Mouse (Mus musculus) urinary bladder, postnatal 4 days (tissue): Measurements from ENCODE around the gene Pga5.

Source experiments
- DNase-seq, 2 experiments: peaks; one replicate each; pipeline ENCODE4 v3.0.0; 2021 to 2022; ENCODE audit warnings: low spot score in 2 of 2

Pga5 gene

DNA sequence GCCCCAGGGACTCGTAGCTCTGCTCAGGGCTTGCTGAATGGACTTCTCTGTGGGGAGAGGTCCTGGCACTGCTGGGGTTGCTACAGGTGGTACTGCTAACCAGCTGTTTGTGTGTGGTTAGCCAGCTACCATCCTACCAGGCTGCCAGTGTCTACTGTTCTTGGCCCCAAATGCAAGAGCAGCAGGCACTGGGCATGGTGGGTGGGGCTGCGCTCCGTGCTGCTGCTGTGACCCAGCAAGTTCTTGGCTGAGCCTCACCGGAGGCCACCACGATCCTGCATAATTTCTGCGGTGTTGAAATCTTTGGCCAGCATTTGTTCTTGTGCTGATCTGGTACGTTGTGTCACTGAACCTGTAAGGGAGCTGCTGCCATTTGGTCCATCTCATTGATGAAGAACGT, 25.6 kb upstream of the Pga5 start:
- DNase-seq = no peak

DNA sequence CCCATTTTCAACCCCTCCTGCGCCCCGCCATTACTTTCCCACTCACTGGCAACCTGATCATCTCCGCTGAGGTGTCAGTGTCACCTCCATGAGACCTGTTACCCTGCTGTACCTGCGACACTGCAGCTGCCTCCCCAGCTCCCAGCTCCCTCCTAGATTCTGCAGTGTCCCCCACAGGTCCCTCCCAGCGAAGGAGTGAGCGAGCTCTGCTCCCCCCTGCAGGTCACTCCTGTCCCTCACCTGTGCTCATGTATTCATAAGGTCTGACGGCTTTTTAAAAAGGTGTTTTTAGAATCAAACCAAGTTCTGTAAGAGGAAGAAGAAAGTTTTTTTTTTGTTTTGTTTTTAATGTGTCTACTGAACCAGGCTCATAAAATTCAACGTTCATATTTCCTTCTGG, 24.3 kb upstream of the Pga5 start:
- DNase-seq = no peak

DNA sequence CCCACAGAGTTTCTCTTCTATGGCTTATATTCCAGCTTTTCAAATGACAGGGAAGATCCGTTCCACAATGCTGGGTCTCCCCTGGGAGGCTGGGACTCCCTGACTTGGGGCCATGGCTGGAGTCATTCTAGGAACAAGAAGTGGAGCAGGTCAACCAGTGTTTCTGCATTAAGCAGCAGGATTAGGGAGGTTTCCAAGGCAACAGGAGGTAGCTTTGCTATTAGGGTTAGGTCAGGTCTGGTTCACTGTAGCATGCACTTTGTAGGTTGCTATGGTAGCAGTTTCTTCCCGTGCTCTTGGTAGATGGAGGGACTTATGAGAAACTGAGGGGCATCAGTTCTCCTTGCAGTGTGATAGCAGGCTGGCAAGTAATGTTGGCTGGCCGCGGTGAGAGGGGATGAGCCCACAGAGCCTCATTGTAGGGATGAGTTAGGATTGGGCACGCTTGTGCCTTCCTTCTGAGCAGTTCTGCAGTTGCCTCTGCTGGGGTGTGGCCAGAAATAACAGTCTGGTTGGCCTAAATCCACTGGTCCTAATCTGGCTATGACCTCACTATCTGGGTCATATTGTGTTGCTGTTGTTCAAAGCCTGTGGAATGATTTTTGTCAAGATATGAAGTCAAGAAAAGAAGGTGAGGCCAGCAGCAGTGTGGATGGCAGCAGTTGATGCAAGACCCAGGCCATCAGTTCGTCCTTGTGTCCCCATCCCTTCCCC, 23.3 kb upstream of the Pga5 start:
- DNase-seq = no peak

DNA sequence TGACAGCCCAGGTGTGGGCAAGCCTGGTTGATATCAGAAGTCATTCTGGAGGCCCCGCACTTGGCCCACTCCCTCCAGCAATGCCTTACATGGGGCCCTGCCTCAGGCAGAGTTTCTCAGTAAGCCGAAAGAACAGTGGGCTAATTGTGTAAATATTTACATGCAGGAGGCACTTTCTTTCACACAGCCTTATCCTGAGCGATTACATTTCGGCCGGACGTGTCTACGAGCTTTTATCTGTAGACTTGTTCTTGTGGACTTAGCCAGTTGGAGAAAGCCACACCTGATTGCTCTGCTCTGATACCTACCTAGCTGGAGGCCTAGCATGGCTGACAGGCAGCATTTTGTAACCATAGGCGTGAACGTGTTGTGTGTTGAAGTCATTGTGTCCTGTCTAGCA, 22.0 kb upstream of the Pga5 start:
- DNase-seq = no peak

DNA sequence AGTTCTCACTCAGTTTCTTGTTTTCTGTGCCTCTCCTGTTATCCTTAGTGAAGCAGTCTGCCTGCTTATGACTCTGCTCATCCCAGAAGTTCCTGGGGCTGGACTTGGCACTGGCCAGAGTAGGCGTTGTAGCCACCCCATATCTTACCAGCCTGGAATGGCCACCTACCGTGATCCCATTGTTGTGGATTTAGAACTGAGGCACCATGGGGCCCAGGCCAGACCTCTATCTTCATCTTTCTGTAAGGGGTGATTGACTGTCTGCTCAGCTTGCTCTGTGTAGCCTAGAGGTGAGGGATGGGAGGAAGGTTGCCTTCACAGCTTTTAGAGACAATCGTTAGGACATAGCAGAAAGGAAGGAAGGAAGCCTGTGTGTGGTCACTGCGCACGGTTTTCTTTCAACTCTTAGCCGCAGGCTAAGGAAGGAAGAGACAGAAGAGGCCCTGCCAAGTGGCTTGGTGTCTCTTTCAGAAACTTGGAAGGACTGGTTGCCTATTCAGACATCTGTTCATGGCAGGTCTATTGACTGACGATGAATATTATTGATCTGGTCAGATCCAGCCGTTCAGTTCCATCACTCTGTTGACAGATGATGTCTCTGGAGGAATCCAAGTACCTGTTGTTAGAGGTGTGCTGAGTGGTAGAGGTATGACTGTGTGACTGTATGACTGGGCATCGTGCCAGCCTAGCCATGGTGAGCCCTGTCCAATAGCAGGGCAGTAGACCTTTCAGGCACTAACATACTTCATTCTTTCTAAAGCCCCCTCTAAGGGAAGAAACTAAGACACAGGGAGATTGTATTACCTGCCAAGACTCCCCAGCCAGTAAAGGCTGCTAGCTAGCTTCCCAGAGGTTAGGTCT, 20.5 kb upstream of the Pga5 start:
- DNase-seq = no peak

DNA sequence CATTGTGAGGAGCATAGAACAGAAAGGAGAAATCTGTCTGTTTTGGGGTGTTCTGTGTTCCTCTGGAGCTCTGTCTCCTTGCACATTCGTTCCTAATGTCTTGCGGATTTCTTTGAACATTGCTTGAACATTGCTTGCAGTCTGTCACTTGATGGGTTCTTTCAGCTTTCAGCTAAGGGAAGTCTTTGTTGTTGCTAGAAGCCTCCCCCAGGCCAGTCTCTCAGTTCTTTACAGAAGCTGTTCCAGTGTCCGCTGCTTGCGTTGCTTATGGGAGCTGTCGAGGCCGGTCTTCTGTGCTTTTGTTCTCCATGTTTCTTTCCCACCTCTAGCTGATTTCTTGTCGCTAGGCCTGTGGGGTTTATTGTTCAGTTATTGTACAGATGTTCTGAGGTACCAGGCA, 17.9 kb upstream of the Pga5 start:
- no peak for DNase-seq

DNA sequence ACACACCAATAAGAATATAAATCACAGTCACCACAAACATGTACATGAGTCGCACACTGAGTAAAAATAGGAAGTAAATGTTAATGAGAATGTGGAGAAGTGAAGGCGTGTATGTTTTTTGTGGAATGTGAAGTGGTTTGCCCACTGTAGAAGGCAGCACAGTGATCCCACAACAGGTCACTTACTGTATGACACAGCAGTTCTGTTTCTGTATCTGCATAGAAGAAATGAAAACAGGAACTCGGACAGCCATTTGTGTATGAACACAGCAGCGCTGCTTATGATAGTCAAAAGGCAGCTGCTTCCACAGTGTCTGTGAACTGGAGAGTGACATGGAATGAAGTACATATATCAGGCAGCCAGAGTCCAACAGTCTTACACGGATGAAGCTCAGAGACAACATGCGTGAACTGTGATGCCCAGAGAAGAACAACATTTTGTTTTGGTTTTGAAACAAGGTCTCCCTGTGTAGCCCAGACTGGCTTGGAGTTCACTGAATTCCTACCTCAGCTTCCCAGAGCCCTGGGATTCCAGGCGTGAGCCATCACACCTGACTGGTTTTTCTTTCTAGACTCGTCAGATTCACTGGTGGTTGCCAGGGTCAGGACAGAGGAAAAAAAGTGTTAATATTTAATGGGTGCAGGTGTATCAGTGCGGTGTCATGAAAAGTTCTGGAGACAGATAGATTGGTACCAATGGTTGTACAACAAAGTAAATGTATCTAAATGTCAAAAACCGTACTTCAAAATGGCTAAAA, 16.2 kb upstream of the Pga5 start:
- DNase-seq = no peak

DNA sequence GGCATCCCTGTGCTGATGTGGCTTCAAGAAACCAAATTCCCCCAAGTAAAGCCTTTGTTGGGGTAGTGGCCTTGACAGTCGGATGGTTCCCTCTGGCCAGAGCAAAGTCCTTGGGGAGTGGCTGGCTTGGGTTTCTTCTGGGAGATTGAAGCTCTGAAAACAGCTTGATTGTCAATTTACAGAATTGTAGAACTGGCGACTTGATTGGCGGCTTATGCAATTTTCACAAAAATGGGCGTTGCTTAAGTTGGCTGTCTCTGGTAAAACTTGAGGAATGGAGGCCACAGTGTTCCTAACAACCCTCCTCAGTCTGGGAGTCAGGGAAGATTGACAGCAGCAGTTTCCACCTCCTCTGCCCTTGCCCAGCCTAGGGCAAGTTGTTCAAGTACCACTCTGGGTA, 14.5 kb upstream of the Pga5 start:
- DNase-seq = no peak

DNA sequence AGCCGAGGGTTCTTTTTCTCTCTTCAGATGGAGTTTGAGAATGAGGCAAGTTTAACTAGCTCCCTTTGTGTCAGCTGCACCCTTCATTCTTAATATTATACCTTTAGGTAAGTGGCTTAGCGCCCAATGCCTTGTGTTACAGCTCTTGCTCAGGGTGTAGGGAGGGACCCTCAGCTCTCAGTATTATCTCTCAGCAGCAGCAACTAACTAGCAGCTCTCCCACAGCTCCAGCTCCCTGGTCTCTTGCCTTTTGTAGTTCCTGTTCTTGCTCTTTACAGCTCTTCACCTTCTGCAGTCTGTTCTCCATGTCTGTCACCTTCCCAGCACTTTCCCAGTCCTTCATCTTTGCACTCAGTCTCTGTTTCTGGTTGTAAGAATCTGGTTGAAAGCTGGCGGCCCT, 13.8 kb upstream of the Pga5 start:
- no peak for DNase-seq

DNA sequence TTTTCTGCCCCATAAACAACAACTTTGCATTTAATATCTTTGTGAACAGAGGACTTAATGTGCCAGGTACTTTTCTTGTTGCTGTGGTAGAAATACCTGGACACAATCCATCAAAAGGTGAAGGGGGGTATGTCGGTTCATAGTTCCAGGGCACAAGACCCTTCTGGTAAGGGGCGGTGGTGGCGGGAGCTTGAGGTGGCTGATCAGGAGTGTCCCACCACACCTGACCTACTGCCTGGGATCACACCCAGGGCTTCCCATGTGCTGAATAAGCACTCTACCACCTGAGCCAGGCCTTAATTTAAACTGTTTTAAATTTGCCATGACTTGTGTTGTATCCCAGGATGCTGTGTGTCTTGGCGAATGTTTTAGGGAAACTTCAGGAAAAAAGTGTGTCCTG, 13.2 kb upstream of the Pga5 start:
- DNase-seq = no peak

DNA sequence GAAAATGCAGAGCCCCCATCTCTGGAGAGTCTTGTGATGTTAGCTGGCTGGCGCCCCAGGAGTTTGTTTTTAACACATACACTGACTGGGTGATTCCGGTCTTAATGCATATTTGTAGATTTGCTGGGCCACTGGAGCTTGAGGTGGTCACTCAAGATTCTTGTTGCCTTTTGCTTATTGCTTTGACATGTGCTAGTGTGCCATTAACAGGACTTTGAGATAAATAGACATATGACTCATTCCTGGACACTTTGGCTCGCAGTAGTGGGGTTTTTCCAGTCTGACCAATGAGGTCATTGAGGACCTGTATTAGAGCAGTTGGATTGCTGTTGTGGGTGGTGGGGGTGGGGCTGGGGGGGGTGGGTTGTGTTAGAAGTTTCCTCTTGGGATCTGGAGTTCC, 12.5 kb upstream of the Pga5 start:
- no peak for DNase-seq

DNA sequence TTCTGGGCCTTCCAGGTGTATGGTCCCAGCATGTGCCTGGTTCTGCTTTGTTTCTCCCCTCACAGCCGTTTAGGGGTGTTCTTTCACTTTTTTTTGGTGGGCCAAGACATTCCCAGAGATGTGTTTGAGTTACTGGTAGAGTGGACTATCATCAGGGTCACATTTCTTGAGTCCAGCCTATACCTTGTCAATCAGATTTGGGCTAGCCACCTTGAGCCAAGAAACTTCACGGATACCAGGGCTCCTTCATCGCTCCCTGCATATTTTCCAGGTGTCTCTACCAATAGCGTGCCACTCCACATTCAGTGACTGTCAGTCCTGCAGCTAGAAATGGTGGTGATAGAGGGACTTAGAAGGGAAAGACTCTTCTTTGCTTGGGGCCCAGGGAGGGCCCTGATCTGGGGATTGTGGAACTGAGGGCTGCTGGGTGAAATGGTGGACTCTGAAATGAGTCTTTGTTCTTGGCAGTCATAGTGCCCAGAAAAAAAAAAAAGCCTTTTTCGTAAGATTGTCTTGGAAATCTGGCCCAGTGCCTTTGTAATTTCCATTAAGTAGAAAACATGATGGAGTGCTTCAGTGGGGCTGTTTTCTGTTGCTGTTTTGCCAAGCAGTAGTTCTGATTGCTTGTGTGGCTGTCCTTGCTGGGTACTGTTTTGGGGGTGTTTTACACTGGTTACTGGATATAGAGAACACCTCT, 11.7 kb upstream of the Pga5 start:
- no peak for DNase-seq

DNA sequence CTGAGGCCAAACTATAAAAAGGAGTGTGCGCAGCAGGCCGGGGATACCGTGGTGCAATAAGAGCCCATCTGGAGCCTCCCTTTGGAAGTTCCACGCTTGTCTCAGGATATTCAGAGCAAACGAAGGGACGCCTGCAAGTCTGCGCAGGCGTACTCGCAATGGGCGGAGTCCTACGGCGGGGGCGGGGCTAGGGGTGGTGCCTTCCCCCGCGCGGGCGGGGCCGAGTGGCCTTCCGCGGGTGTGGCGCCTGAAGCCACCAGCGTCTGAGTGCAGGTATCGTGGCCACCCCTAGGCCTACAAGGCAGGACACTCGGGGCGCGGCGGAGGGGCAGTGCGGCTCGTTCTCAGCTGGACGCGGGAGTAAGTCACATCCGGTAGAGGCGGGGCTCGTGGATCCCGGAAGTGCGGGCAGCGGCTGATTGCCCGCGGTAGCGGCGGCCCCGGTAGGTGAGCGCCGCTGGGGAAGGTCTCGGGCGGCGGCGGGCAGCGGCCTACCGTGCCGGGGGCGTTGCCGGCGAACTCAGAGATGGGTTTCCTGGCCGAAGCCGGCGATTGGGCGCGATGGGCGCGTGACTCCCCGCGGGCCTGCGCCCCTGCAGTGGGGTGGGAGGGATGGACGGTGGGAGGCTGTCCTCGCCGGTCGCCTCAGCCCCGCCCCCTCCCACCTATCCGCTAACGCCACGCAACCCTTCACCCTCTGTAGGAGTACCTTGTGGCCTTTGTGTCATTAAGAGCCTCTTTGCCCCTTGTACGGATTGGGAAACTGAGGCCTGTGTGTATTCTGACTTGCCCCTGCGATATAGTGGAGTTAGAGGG, 10.9 kb upstream of the Pga5 start, which contains the start of gene Vps37c:
Vps37c (plus strand) TSS at position 199 of the 816 bp plus-strand sequence.
- peak; percentile 92 to 96 for DNase-seq

DNA sequence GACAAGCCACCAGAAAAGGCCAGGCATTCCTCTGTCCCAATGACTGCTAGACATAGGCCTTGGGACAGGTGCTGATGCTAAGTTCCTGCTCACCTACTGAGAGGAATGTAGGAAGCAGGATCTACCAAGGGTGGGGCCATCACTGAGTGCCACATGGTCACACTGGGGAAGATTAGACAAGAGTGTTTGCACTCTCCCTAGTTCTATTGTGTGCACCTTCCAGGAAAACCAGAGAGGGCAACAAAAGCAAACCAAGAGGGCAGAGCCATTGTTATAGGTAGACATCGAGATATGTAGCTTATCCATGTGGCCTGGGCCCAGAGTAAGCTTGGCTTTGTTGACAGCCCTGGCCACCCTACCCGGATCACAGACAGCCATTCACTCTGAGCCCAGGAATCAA, 7.9 kb upstream of the Pga5 start:
- no peak for DNase-seq

DNA sequence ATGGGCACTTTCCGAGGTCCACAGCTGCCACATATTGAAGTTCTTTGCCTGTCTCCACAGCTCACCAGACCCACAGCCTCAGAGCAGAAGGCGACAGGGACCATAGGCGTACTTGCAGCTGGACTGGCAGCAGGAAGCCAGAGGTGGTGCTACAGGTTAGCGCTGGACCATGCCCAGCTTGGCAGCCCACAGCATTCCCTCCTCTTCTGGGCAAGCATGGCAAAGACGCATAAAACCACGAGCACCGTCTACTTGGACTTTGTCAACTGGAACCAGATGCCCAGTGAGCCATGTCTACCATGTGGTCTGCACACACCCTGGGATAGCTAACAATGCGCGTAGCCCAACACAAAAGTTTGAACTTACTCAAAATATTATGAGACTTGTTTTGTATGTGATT, 7.2 kb upstream of the Pga5 start:
- DNase-seq = no peak

DNA sequence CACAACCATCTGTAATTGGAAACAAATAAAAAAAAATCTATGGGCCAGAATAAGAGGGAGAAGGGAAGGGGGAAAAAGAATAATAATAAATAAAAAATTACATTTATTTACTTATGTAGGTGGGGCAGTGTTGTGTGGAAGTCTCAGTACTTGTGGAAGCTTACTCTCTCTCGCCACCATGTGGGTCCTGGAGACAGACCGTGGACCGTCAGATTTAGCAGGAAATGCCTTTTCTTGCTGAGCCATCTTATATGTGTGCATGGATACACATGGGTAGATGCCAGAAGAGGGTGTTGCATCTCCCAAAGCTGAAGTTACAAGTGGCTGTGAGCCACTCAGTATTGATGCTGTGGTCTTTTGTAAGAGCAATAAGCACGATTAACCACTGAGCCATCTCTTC, 3.7 kb upstream of the Pga5 start:
- DNase-seq = no peak

DNA sequence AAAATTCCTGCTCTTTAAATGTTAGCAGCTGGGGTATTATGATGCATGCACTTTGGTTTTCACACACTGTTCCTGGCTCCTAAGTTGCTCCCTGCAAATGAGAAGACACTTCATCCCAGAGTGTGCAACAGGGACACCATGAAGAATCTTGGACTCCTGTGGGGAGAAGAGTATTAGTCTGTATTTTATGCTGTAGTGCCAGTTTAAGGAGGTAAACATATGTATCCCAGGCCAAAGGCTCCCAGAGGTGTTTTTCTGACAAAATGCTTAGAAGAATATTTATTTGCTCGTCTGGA, 849 bp upstream of the Pga5 start:
- DNase-seq = no peak

DNA sequence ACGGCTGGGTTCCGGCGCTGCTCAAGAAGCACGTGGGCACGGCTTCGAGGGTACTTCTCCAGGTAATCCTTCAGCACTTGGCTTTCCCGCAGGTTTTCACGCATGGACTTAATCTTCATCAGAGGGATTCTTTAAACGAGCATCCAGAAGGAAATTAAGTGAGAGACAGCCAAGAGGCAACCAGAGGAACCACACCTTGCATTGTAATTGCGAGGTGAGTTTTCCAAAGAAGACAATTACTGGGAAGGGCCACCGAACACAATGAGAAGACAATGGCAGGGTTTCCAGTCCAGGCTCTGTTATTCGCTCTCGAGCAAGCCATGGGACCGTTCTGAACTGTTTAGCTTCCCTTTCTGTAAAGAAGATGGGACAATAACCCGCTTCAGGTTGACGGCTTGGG, 1.2 kb downstream of the Pga5 start:
- no peak for DNase-seq

DNA sequence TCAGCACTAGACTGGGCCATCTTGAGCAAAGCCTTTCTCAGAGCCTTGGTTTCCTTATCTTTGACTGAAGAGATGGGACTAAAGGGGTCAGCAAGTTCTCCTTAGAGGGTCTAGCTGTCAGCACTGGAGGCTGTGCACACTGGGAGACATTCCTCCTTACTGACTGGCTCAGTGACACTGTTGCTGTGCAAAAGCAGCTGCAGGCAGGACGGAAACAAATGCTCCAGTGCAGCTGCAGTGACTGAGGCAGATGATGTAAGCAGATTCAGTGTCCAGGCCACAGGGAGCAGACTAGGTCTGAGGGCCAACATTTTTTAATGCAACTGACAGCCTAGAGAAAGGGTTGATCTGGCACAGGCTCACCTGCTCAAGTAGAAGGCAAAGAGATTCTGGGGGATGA, 4.6 kb downstream of the Pga5 start:
- DNase-seq = no peak

DNA sequence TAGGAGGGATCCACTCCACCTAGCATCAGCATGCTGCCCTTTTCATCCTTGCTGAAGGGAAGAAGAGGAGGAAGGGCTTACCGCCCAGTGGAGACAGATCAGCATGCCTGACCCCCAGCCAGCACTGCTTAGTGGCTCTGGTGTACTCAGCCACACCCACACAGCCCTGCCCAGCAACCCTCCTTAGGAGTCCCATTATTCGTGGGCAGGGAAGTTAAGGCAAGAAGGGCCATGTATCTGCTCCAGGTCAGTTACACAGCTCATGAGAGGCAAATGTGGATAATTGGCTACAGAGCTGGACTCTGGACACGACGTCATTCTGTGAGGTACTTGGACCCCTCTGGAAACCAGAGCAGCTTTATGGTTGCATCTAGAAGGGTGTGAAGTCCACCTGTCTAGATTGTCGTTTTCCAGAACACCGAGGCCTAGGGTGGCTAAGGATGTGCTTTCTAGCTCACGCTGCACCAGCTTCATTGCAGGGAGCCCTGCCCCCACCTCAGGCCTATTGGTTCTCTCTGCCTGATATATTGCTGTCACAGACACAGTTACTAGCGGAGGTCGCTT, 5.9 kb downstream of the Pga5 start:
- no peak for DNase-seq

DNA sequence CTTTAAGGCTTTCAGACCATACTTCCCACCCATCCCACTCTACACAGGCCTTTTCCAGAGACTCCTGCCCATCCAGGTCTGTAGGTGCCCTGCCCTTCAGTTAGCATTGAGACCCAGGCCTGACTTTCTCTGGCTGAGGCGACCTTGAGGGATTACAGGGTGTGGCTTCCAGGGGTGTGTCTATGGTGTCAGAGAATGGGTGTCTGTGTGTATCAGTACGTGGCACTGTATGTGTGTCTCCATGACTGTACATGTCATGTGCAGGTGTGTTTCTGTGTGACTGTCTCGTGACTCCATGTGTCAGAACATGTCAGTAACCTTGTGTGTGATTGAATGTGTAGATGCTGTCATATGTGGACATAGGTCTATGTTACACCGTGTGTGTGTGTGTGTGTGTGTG, 6.6 kb downstream of the Pga5 start:
- DNase-seq = no peak
